Mouse (Mus musculus) small intestine, adult 2 months (tissue): ENCODE results near the gene Ccdc38. TPM values are rescaled to one million over a fixed set of nuclear protein-coding genes. Genes with fewer than 3 reads are reported as not detected.

Source experiments
- H3K27ac ChIP-seq: fragments of 200-500 bp; 2 replicates; pipeline ENCODE4 v1.5.1; 2012; ENCODE audit warnings: low read depth, low read length, control low read depth, inconsistent platforms; ENCODE audit not compliant: insufficient read depth
- H3K27me3 ChIP-seq: fragments of 200-500 bp; 2 replicates; pipeline ENCODE4 v1.6.1; 2012; ENCODE audit warnings: mild to moderate bottlenecking, moderate library complexity, low read length, inconsistent platforms; ENCODE audit not compliant: control insufficient read depth, insufficient read depth
- H3K36me3 ChIP-seq: fragments of 200-500 bp; 2 replicates; pipeline ENCODE4 v1.6.1; 2012; ENCODE audit warnings: mild to moderate bottlenecking, low read length, control low read depth, inconsistent platforms; ENCODE audit not compliant: control insufficient read depth, insufficient read depth
- H3K4me1 ChIP-seq: fragments of 200-500 bp; 2 replicates; pipeline ENCODE4 v1.6.1; 2012; ENCODE audit warnings: low read length, inconsistent platforms, mixed read lengths; ENCODE audit not compliant: control insufficient read depth, insufficient read depth, insufficient read length
- H3K4me3 ChIP-seq: fragments of 200-500 bp; 2 replicates; pipeline ENCODE4 v1.5.1; 2012; ENCODE audit warnings: low read depth, mild to moderate bottlenecking, control low read depth, inconsistent platforms, low read length, moderate library complexity
- CTCF ChIP-seq: fragments of 200-500 bp; IDR thresholded peaks from 2 replicates; pipeline ENCODE4 v1.5.1; 2012; ENCODE audit warnings: low read depth, mild to moderate bottlenecking, control low read depth, inconsistent platforms, low read length, moderate library complexity, mixed read lengths; ENCODE audit not compliant: insufficient replicate concordance, insufficient read length; ENCODE audit errors: extremely low read depth
- POLR2A ChIP-seq: fragments of 200-500 bp; IDR thresholded peaks from 2 replicates; pipeline ENCODE4 v1.6.1; 2012; ENCODE audit warnings: low read depth, mild to moderate bottlenecking, control low read depth, inconsistent platforms, low read length, moderate library complexity
- WGBS: fragments of 180-500 bp; shearing (Covaris S2); methylation state at CpG from one replicate; pipeline ENCODE4 v1.1.7; 2018; 5-methylcytosine and 5-hydroxymethylcytosine counted together
- polyA plus RNA-seq: library from polyadenylated mRNA; depleted of rRNA; stranded (reverse); fragments of >200 nt; gene quantifications from 2 replicates; pipeline ENCODE4 v1.2.3, GENCODE M21; 2012

Ccdc38 gene
- polyA plus RNA-seq, 1 experiment = not detected

- Histone ChIP-seq H3K36me3 (no peaks in the 10 kb centered on the region), H3K4me3 (no peak overlapping the region), H3K27ac (no peak overlapping the region), H3K27me3 (no peaks in the 10 kb centered on the region), H3K4me1 (no peaks in the 10 kb centered on the region)
- no peak for TF ChIP-seq CTCF
- no peak for TF ChIP-seq POLR2A
- WGBS = 88% methylated on average over 9 of the region's 9 CpGs
Observed at GRCm38 (mm10) chr10:93606326-93606725, 65.9 kb downstream of the Ccdc38 start.

GRCm38 (mm10) chr10:93608051-93608450 lies 67.6 kb downstream of the Ccdc38 start:
- 66% methylated on average over 9 of the region's 9 CpGs for WGBS
- H3K36me3 ChIP-seq = no peaks in the 10 kb centered on the region
- H3K4me3 ChIP-seq = no peak overlapping the region

GRCm38 (mm10) chr10:93609236-93609635 lies 68.8 kb downstream of the Ccdc38 start:
- WGBS = 96% methylated on average over 7 of the region's 7 CpGs
- no peaks in the 10 kb centered on the region for H3K4me1 ChIP-seq
- no peaks in the 10 kb centered on the region for H3K27me3 ChIP-seq
- H3K27ac ChIP-seq = no peak overlapping the region
- no peaks in the 10 kb centered on the region for H3K36me3 ChIP-seq
- H3K4me3 ChIP-seq = no peak overlapping the region
- TF ChIP-seq POLR2A (no peak), CTCF (no peak)

More at GRCm38 (mm10) chr10:93608051-93608450, 67.6 kb downstream of the Ccdc38 start:
- H3K27me3 ChIP-seq = no peaks in the 10 kb centered on the region
- TF ChIP-seq CTCF (peak; percentile 28; the same call in 1 of the 2 replicates), POLR2A (no peak)
- no peaks in the 10 kb centered on the region for H3K4me1 ChIP-seq
- no peak overlapping the region for H3K27ac ChIP-seq

GRCm38 (mm10) chr10:93610896-93611295 lies 70.5 kb downstream of the Ccdc38 start:
- H3K27me3 ChIP-seq = no peaks in the 10 kb centered on the region
- 95% methylated on average over 1 of the region's 1 CpGs for WGBS

GRCm38 (mm10) chr10:93611419-93612007 lies 71.1 kb downstream of the Ccdc38 start:
- WGBS = 42% methylated on average over 18 of the region's 18 CpGs
- no peaks in the 10 kb centered on the region for H3K27me3 ChIP-seq
- H3K4me3 ChIP-seq = no peak overlapping the region
- peak; percentile 62; the same call in 1 of the 2 replicates for TF ChIP-seq CTCF
- no peak for TF ChIP-seq POLR2A
- no peaks in the 10 kb centered on the region for H3K36me3 ChIP-seq
- H3K4me1 ChIP-seq = no peaks in the 10 kb centered on the region
- H3K27ac ChIP-seq = no peak overlapping the region

More at GRCm38 (mm10) chr10:93610896-93611295, 70.5 kb downstream of the Ccdc38 start:
- TF ChIP-seq CTCF (no peak), POLR2A (no peak)
- no peak overlapping the region for H3K27ac ChIP-seq
- no peaks in the 10 kb centered on the region for H3K36me3 ChIP-seq
- no peak overlapping the region for H3K4me3 ChIP-seq
- H3K4me1 ChIP-seq = no peaks in the 10 kb centered on the region

GRCm38 (mm10) chr10:93614850-93615249 lies 74.4 kb downstream of the Ccdc38 start:
- H3K4me3 ChIP-seq = no peak overlapping the region
- no peaks in the 10 kb centered on the region for H3K27me3 ChIP-seq
- TF ChIP-seq CTCF (no peak), POLR2A (no peak)
- H3K4me1 ChIP-seq = no peaks in the 10 kb centered on the region
- no peaks in the 10 kb centered on the region for H3K36me3 ChIP-seq
- WGBS = 72% methylated on average over 8 of the region's 8 CpGs
- no peak overlapping the region for H3K27ac ChIP-seq

GRCm38 (mm10) chr10:93620438-93621179 lies 80.2 kb downstream of the Ccdc38 start:
- H3K27ac ChIP-seq = no peak overlapping the region
- no peaks in the 10 kb centered on the region for H3K27me3 ChIP-seq
- no peak overlapping the region for H3K4me3 ChIP-seq
- H3K36me3 ChIP-seq = no peaks in the 10 kb centered on the region
- peaks cover 6% of the 10 kb centered on the region; the same call in 1 of the 2 replicates for H3K4me1 ChIP-seq
- WGBS = 38% methylated on average over 7 of the region's 7 CpGs
- TF ChIP-seq CTCF = no peak
- no peak for TF ChIP-seq POLR2A
